Mouse (Mus musculus): ENCODE measurements at regions not wholly inside any gene's neighbourhood (a gene's known extent, or its start where the extent isn't known, plus 50 kb on each side); places are given as distances from the start of the nearest gene placed in this dataset.
"Not testable (repeated sequence)": the region's sequence is repeated elsewhere in the genome, so short reads cannot be mapped to it uniquely, and the experiment has no call there.

DNA sequence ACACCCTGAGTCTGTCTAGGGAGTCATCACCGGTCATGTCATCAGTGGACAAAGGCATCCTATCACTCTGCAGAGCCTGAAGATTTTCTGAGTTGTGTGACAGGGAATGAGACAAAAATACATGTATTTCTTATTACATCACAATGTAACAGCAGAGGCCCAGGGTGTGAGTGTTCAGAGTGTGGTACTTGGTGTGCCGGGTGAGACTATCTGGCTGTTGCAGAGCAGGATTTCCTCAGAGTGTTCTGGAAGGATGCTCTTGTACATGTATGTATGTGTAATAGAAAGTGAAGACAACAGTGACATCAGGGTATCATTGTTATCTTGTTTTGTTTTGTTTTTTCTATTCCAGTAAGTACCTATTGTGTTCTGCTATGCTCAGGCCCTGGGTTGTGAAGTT, 87.7 kb downstream of the Rhob start:
- DNase-seq (ENCODE audit: low spot score in 2 of 2) = no peak

DNA sequence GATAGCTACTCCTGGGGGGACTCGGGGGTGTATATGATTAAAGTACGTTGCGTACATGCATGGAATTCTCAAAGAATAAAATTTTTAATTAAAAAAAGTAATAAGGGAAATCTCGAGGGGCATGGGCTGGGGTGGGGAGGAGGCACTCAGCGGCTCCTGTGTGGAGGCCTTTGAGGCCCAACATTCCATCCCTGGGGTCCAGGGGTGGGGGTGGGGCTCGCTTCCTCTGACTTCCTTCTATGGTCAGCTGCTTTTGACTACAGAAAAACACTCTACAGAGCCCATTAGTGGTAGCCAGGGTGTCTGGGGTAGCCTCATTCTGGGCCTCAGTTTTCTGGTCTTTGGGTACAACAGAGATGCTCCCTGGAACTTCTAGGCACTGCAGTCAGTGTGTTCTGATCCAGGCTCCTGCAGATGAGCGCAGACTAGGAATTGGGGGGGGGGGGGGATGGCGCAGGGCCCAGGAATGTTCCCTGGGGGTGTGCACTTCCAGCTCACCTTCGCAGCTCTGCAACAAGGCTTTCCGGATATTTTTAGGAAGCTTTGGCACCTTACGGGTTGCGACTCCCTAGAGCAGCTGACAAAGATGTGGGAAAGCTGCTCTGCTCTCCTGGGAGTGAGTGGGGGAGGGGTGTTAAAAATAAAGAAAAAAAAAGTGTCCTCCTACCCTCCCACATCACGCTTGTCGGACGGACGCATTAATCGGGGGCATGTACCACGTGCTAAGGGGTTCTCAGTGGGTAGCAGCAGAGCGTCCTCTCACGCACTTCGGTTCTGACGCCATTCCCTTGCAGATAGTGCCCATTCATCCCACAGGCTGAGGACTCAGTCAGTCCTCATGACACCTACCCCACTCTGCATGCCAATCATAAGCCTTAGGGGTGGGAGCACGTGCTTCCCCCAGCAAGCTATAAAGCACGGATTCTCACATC, 89.1 kb downstream of the Rhob start:
- DNase-seq (ENCODE audit: low spot score in 2 of 2) = peak in 1 of 2 experiments; percentile 51

DNA sequence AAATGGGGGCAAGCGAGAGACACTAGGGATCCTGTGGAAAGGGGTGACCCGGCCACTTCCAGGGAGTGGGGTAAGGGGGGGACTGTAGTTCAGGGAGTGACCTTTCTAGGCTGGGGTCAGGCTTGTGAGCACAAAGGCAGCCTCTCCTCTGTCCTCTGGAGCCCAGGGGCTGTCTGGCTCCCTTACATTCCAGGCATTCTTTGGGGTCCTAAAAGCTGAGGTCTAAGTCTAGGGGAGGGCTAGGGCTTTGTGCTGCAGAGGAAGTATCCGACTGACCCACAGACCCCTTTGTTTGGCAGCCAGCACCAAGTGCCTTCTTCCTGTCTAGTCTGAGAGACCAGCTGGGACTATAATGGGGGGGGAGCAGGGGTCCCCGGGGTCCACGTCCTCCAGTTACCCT, 88.9 kb downstream of the Hs1bp3 start:
- DNase-seq (ENCODE audit: low spot score in 2 of 2) = no peak

DNA sequence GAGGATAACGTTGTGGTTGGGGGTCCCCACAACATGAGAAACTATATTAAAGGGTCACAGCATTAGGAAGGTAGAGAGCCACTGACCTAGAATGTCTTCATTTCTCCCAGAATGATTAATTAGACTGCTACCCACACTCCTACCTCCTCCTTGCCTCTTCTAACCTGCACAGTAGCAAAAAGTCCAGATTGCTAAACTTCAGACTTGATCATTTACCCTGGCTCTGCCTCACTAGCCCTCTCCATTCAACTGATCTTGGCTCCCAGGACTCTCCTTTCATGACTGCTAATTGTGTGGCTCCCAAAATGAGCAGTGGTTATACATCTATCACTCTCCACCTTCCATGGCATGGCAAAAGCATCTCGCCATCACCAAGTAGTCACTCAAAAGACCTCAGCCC, 88.1 kb downstream of the Hs1bp3 start:
- no peak for DNase-seq (ENCODE audit: low spot score in 2 of 2)

DNA sequence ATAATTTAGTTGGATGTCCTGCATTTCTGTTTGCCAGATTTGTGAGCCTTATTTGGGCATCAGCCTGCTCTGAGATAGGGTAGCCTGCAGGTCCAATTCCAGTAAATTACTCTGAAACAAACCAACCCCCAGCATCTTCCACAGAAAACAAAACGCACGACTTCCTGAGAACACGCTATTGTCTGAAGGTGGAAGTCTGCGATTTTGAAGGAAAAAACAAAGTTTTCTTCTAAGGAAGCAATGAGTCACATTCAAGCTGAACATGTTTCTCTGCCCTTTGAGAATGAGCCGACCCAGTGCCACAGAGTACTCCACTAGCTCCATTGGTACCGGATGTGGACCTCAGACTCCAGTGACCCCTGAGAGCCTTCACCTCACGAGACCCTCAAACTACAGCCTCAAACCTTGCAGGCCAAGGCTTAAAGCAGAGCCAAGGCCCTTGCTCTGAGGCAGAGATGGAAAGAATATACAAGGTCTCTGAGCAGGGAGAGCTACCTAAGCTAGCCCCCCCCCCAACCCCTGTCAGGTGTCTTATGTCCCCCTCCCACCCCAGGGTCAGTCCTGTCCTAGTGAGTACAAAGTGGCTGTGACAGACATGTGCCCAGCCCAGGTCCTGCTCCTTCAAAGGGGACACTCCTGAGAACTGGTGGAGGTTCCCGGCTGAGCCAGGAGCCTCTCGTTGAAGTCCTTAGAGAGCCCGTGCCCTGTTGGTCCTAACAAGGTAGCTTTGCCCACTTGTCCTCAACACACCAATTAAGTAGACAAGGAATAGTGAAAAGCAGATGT, 87.3 kb downstream of the Hs1bp3 start:
- DNase-seq (ENCODE audit: low spot score in 2 of 2) = no peak

DNA sequence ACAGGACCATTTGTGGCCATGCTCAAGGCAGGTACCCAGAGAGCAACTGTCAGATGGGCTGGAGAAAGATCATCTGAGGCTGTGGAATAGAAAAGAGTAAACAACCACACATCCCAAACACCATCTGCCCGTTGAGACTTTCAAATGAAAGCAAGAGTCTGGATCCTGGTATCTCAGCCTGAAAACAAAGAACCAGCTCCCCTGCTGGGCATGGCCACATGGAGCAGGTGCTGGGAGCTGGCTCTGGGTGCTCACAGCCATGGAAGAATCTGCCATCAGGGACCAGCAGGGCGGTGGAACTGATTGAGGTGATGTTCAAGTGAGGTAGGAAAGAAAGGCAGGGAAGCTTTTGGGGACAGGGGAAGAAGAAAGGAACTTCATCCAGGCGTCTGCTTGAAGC, 85.6 kb downstream of the Hs1bp3 start:
- DNase-seq (ENCODE audit: low spot score in 2 of 2) = no peak

DNA sequence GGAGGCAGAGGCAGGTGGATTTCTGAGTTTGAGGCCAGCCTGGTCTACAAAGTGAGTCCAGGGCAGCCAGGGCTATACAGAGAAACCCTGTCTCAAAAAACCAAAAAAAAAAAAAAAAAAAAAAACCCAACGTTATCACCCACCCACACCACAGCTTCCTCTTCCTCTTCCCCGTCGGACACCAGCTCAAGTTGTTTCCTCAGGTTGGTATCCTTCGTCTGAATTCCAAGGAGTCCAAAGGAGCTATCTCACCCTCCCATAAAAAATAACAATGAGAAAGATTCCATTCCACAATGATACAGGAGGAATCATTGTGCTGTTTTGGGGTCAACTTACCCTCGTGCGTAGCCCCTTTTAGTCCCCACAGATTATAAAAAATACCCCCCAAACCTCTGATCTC, 83.2 kb downstream of the Hs1bp3 start:
- DNase-seq (ENCODE audit: low spot score in 2 of 2) = not testable (repeated sequence)

DNA sequence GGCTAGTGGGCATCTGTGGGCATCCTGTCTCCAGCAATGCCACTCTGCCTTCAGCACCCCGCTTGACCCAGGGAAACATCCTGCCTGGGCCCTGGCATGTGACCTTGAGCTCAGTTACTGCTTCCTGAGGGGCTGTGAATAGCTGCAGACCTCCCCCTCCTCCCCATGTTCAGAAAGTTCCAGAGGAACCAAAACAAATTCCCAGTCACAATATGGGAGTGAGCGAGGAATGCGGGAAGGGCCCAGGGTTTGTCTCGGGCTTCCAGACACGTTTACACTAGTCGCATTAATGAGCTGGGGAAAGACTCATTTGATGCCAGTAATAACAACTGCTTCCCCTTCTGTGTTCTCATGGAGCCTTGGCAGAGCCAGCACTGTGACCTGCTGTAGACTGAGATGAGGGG, 81.7 kb downstream of the Hs1bp3 start:
- no peak for DNase-seq (ENCODE audit: low spot score in 2 of 2)

DNA sequence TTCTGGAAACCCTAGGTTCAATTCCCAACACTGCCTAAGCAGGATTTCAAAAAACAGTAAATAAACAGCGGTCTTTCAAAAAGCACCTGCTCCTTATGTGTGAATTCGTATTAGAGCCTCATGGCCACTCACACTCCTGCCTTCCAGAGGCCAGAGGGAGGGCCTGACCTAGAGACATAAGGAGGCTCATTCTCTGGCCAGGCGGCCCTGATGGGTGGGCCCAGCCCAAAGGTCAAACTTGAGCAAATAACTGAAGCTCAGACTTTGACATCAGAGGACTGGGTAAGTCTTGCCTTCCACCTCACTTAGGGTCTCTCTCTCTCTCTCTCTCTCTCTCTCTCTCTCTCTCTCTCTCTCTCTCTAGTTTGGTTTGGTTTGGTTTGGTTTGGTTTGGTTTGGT, 80.7 kb downstream of the Hs1bp3 start:
- DNase-seq (ENCODE audit: low spot score in 2 of 2) = no peak
